Mouse (Mus musculus) lung, postnatal 10 days (tissue): ENCODE measurements around the gene Spint2.
A peak's percentile ranks its signal among the peaks of the same experiment; 100 is the strongest.

Experiments
- DNase-seq: peaks from one replicate; pipeline ENCODE4 v3.0.0; 2021

The Spint2 gene

DNA sequence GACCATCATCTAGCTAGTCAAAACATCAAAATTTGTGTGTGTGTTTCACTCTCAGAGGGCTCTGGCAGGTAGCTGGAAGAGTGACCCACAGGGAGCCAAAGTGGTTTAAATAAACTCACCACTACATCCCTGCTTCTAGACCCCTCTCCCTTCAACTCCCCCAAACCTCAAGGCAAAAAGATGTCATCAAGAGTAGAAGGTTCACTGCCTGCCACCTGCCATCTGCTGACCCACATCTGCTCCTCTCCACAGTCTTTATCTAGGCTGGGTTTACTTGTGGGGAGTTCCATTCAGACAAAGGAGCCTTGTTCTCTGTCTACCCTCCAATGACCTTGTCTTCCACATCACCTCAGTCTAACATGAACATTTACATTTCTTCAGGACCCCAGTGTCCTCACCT is 2.5 kb downstream of the Spint2 start:
- DNase-seq = no peak

DNA sequence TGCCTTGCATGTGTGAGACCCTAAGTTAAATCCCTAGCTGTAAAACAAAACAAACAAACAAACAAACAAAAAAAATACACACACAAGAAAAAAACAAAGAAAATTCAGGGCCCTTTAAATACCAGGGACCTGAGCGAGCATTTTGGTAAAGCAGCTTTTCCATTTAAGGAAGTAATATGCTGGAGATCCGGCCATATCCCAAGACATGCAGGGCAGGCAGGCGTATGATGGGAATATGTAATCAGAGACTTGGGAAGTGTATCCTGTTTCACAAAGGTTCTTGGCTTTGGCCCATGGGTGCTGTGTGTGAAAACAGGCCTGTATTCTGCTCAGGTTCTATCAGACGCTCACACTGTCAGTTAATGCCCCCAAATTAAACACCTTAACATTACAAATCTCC is 4.2 kb downstream of the Spint2 start:
- DNase-seq = no peak

DNA sequence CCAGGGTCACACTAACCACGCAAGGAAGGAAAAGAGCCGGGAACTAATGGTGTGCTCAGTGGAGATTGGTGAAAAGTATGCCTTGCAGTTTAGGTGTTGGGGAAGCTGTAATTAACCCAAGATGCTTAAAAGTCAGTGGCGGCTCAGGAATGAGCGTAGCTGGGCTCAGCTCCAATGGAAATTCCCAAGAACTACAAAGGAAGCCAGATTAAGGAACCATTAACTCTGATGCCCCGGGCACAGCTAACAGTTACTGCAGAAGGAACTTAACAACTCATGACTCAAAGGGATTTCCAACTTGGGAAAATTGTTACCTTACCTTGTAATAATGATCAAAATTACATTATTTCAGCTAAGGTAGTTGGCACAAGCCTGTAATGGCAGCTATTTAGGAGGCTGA is 5.0 kb downstream of the Spint2 start:
- no peak for DNase-seq

DNA sequence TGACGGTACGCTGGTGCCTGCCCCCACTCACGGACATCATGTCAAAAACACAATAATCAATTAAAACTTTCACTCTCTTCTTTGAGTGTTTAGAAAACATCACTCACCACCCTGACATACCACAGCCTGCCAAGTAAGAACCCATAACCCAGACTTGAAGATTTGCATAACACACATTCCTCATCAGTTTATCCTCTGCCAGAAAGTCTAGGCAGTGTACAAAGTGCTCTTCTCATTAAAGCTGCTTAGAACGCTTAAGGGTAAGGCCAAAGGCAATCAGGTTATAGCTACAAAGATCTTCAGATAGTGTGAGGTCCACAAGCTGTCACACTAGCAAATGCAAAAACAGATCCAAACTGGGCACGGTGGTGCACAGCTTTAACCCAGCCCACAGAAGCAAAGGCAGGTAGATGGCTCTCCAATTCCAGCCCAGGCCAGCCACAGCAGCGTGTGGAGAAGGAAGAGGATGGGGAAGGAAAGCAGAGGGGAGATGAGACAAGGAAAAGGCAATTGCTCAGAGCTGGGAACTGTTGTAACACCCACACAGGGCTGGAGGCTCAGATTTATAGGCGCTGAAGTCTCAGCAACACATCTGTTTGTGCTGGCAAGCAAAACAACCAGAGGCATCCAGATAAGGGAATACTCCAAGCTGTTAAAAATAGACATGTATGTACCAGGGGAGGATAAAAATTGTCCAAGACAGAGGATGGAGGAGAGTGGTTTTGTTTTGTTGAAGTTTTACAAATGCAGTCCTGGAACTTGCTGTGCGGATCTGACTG is 9.8 kb downstream of the Spint2 start:
- peak; percentile 47 for DNase-seq

DNA sequence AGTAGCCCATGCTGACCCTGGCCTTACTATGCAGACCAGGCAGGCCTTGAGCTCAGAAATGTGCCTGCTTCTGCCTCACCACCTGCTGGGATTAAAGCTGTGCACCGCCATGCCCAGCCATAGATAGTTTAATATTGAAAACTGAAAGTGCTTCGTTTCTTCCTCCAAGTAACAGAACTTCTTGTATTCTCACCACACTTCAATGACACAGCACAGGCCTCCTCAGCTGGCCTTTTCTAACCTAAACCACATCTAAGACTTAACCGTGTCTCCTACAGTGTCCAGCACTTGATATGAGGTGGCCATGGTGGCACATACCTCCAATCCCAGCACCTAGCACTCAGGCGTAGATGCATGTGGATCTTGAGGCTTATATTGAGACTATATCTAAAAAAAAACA is 11.3 kb downstream of the Spint2 start:
- no peak for DNase-seq

DNA sequence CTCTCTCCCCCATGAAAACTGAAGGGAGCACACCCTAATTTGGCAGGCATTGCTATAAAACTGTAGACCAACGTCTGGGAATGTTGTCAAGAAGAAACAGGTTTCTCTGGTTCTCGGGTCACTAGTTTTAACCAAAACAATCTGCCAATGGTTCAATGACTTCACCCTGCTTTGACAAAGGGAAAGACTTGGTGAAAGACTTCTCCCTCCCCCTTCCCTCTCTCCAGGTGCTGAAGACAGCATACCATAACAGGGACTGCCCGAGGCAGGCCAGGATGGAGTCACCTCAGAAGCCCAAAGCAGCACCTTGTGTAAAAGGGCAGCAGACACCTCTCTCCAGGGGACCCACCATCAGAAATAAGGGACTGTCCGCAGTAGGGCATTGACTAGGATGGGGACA is 14.8 kb downstream of the Spint2 start:
- no peak for DNase-seq

DNA sequence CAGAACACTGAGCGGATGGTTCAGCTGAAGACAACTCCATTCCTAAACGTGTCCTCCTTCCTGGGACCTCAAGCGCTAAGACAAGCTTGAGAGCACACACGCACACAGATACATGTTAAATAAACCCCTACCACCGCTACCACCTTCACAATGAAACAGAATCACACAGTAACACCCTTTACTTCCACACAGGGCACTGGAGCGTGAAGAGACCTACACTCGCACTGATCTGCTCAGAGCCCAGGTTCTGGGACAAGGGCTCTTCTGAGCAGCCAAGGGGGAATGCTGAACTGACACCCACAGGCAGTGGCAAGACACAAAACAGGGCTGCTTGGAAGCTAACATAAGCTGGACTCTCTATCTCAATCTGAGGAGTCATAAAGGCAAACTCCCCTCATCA is 16.1 kb downstream of the Spint2 start:
- DNase-seq = no peak

DNA sequence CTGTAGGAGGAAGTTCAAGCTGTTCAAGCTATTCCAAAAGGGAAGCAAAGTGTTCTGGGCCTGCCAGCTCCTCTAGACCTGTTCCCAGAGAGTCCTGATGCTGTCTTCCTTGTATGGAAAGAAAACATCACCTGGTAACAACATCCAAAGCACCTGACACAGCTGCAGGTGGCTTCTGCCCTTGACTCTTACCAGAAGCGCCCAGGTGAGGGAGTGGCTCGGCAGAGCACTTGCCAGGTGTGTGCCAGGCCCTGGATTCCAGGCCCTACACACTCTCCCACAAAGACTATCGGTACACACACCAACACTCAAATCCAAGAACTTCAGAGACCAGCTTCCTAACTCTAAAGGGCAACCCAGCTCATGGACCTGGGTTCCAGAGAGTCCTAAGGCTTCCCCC is 17.9 kb downstream of the Spint2 start:
- DNase-seq = no peak

DNA sequence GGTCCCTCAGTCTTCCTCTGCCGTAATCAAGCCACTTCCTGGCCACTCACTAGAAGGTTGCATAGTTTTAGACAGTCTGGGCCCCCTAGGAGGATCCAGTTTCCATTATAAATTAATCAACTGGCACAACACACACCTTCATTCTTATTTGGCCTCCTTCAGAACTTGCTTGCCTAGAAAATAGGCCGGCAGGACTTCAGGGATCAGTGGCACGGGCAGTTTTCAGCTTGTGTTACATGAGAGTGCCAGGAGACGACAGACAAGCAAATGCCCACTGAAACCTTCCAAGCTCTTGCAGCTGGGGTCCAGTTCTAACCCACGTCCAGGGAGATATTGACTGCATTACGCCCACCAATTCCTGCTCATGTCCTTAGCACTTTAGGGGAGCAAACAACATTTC is 19.6 kb downstream of the Spint2 start:
- DNase-seq = no peak

DNA sequence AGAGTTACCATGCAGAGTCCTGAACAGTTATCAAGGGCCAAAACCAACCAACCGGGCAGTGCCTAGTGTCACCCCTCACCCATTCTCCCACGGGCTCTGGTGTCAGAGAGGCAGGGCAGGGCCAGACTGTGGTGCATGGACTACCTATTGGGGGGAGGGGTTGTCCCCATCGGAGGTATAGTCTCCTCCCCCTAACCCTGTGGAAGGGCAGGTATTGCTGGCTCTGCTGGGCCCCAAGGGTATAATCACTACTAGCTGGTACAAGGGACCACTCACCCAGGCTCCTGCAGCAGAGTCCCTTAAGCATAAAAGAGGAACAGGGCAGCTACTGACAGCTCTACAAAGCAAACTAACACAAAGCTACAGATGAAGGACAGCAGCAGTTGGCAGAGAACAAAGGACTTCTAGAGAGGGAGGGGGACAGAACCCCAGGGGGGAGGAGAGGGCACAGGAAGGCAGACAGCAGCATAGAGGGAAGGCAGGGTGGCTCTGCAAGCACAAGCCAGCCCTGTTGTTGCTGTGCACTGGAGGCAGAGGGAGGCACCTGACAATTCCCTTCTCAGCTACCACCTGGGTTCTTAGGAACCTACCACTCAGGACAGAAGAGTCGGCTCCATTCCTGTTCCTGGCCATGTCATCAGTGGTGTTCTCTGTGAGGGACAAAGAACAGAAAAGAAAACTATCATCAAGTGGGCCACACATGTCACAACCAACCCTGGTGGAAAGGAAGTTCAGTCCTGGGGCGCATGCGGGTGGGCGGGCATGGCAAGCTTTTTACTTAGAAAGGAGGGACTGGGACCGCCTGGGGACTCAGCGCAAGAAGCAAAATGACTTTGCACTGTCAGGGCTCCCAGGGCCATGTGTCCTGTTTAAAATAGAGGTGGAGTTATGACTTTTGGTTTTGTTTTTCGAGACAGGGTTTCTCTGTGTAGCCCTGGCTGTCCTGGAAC is 21.7 kb downstream of the Spint2 start:
- DNase-seq = no peak

DNA sequence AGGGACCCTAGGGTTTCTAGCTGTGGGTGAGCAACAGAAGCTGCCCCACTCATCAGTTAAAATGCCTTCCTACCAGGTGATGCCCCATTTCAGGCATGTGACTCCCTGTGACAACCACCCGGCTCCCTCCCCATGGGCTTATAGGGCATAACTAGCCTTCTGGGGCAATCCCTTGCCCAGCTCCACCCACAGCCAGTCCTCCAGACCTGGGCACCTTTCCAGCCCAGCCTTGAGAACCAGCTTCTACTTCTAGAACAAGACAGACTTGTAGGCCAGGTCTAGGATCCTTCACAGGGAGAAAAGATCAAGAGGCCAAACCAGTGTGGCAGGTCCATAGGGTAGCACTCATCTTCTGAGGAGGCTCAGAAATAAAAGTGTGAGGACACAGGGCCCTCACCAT is 24.3 kb downstream of the Spint2 start:
- DNase-seq = peak; percentile 80

DNA sequence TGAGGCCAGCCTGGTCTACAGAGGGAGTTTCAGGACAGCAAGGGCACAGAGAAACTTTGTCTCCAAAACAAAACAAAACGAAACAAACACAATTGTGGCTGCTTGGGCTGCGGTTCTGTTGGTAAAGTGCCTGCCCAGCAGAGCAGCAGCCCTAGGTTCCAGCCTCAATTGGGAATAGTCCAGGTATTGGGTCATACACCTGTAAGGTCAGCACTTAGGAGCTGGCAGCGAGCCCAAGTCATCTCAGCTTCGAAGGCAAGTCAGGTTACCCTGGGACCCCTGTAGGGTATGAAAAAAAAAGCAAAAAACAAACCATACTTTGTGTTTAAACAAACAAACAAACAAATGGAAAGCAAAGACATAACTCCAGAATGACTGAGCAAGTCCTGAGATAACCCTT is 25.8 kb downstream of the Spint2 start:
- no peak for DNase-seq

DNA sequence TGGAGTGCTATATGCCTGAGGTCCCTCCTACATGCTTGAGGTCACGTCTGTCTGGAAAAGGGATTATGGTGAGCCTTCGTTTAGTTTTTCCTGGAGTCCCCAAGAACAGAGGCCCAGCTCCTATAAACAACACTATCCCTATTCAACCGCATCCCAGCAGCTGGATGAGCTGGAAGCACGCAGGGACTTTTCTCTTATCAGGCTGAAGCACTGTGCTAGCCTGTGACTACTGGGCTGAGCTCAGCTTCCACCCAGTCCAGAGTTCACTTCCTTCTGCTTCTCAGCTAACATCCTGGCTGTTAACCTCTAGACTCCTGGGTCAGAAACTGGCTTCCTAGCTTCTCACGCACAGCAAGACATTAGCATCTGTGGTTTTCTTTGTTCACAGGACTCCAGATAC is 27.9 kb downstream of the Spint2 start:
- no peak for DNase-seq

DNA sequence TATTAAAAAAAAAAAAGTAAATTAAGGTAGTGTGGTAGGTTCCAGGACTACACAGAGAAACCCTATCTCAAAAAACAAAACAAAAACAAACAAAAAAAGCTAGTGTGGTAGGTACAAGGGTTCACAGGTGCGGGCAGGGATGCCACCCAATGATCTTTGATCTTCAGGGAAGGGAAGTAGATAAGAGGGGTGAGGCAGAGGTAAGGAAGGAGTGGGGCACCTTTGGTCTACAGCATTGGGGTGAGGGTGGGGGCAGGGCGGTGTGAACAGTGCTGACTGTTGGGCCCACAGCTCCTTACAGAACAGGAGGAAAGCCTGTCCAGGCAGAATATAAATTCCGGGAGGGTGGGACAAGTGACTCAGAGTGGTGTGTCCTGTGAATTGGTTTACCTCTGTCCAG is 30.5 kb downstream of the Spint2 start:
- no peak for DNase-seq

DNA sequence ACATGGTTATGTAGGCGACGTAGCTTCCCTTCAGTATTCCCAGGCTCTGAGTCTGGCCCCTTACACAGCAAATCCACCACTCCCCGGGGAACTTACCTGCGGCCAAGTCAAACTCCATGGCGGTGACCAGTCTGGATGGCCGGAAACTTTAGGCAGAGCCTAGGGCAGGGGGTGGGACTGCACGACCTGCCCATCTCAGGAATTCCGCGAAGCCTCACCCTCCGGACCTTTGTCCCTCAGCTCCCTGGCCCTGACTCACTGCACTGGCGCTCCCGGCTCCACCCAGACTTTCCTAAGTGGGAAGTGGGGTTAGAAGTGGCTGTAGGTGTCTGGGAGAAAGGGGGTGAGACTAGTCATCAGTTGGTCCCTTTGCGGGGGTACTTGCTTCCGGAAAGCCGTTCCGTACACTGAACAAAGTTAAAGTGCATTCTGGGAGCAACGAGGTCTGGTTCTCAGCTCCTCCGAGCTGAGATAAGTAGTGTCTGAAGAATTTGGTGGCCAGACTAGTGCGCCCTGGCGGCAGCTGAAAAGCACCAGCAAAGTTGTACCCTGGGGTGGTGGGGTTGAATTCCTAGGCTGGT is 33.4 kb downstream of the Spint2 start, which contains the start of gene 2200002D01Rik:
TSS of gene 2200002D01Rik (minus strand) at position 206 of the 581 bp plus-strand sequence.
- DNase-seq = peak; percentile 66

DNA sequence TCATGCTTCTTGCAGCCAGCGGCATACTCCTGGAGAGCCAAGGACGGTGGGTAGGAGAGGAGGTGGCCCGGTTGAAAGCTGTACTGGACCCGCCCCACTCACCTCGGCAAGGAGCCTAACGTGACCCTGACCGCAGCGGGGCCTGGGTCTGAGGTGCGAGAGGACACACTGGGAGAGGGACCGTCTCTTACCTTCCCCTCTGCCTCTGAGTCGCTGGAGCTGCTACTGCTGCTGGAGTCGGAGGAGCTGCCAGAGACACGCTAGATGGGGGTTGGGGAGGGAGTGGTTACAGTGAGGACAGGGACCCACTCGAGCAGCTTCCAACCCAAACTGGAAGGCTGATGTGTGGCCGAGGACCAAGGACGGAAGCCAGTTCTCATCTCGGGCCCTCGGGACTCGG is 34.0 kb downstream of the Spint2 start:
- peak; percentile 70 for DNase-seq

DNA sequence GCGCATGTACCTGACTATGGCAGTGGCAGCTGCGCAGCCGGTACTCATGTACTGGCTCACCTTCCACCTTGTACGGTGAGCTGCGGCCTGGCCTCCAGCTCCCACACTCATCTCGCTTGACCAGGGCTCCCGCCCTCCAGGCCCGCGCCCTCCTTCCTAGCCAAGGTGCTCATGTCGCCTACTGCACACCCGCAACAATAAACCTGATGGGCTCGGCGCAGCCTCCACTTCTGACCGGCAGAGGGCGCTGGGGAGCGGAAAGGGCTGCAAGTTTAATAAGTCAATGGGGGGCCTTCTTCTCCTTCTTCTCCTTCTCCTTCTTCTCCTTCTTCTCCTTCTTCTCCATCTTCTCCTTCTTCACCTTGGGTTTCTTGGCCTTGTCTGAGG is 34.4 kb downstream of the Spint2 start:
- peak; percentile 90 for DNase-seq

DNA sequence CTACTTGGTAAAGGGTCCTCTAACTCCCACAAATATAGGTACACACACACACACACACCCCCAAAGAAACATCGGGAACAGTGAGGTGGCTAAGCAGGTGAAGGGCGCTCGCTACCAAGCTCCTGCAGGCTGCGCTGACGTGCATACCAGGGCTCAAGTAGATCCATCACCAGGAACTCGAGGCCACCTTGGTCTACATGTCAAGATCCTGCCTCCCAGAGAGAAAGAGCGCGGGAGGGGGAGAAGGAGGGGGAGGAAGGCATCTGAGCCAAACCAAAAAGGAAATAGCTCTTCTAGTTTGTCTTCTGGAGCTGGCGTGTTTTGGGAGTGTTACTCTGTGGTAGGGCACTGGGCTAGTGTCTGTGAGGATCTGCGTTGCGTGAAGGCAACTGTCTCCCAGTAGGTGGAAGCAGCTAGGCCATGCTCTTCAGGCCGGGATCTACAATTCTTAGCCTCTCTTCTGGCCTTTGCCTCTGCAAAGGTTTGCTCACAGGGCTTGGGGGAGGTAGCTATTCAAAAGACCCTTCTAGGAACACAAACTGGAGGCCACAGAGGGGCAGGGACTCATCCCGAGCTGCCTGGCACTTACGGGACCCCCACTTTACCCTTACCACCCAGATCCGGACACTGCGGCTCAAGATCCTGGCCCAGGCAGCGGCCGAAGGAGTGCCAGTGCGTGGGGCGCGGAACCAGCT is 34.9 kb downstream of the Spint2 start:
- no peak for DNase-seq

DNA sequence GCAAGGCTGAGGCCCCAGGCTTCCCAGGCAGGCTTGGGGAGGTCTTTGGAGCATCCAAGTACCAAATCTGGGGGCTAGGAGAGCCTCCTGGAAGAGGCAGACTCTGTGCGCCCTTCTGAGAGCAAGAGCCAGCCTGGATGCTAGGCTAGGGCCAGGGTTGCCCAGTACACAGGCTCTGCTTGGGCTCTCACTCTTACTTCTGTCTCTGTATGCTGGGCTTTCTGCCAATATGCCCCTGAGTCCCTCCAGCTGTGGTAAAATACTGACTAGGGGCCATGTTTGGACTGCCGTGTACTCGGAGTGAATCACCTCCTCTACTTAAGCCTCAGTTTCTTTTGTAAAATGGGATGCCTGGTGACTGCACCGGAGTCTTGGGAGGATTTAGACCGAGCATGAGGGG is 35.7 kb downstream of the Spint2 start:
- peak; percentile 51 for DNase-seq

DNA sequence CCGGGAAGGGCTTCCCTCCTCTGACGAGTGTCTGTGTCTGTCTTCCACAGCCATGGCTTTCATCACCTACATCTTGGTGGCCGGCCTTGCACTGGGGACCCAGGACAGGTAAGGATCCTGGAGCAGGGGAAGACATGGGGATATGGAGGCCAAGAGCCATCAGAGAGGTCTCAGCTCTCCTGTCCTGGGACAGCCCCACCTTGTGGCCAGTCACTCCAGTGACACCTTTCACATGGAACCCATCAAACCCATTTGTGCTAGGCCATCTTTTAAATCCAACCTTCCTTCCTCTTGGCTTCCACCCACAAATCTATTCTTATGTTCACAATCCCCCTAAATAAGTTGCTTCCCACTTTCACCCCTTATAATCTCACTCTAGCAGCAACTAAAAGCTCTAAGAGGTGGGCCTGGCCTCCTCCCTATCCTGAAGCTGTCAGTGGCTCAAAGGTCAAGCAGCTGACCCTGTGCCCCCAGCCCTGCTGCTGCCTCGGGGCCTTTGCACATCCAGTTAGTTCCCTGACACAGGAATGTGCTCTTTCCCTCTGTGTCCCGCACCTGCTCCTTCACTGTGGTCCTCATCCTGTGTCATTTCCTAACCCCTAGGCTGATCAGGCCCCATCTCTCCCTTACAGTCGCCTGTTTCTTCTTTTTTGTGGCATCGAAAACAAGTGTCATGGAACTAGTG is 36.8 kb downstream of the Spint2 start:
- DNase-seq = peak; percentile 52

DNA sequence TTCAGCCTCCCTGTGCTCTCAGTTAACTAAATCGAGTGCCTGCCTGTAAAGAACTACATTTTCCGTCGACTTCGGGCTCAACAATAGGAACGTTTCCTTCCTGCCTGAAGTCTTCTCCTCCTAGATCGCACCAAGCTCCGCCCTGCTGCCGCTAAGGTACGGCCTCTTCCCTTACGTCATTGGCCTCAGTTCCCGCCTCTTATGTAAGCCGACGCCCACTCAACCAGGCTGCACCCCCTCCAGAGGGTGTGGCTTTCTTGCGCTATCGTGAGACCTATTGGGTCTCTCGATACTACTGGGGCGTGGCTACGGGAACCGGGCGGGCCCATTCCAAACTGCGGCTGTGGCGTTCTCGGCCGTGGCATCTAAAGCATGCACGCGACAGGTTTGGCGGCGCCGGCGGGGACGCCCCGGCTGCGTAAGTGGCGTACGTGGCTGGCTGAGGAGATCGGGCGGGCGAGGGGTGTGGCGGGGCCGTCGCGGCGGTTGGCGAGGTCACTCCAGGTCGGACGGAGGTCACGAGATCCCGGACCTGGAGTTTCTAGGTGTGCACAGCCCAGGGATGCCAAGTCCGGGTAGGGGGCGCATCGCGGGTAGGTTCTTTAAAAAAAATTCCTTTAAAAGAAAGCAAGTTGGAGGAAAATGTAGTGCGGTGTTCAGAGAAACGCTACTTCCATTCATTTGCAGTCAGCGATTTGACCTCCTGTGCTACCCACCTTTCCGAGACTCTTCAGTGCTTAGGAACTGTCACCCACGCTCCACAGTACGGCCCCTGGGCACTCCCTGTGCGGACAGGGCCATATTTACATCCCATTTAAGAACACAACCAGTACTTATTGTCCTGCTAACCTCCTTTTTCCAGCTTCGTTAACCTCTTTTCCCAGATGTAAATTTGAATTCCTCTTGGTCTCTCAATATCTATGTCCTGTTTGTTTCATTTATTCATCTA is 43.4 kb downstream of the Spint2 start, which contains the start of gene Yif1b:
TSS of gene Yif1b (plus strand) at position 311 of the 949 bp plus-strand sequence.
- peak; percentile 99 for DNase-seq
